Mouse (Mus musculus): Measurements from ENCODE around the gene Cemip. TPM values are rescaled to one million over a fixed set of nuclear protein-coding genes. Genes with fewer than 3 reads are reported as not detected.
A peak's percentile ranks its signal among the peaks of the same experiment; 100 is the strongest.

The Cemip gene
- total and polyA plus RNA-seq, 2 experiments from 2014 or later = 0.37 to 2.9 TPM

DNA sequence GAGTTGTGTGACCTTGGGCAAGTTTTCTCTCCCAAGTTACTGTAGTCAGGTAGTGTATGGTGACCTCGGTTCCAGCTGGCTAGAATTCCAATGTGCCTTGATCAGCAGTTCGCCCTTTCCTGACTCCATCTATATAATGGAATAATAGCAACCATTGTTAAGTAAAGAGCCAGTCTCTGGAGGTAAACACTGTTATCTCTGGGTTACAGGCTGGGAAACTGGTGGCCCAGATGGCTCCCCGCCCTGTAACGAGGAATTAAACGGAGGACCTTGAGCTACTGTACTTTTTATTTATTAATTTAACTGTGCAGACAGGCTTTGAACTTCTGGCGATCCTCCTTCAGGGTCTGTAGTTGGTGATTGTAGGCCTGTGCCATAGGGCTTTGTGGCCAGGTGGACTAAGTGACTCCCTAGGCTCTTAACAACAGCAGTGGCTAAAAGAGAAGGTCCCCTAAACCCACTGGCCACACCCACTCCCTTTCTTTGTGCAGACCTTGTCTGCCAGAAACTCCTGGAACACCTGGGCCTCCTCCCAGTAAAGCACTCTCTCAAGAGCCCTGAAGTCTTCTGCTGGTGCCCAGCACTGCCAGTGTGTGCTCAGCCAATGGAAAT lies 201.3 kb downstream of the Cemip start:
- Histone ChIP-seq H3K36me3 (replicated peaks; ENCODE audit: control insufficient read depth, insufficient read depth, low read length) (no peaks in the 10 kb centered on the region), H3K4me3 (ENCODE audit: low read depth, low read length) (peak overlapping the region; percentile 87), H3K4me2 (ENCODE audit: low read depth, low read length) (peak overlapping the region; percentile 93), H3K4me1 (ENCODE audit: control insufficient read depth, insufficient read depth) (peaks cover 16% of the 10 kb centered on the region), H3K27ac (ENCODE audit: low read depth) (peak overlapping the region; percentile 90), H3K27me3 (ENCODE audit: control insufficient read depth, insufficient read depth, low read length) (no peaks in the 10 kb centered on the region), H3K9me3 (replicated peaks; ENCODE audit: control insufficient read depth, low read length) (no peaks in the 10 kb centered on the region), H3K9ac (replicated peaks; ENCODE audit: low read depth, low read length) (peak overlapping the region; percentile 93)
- DNase-seq (ENCODE audit: low spot score) = peak; percentile 38
- WGBS = 28% methylated on average over 6 of the region's 6 CpGs
- TF ChIP-seq CTCF (IDR thresholded peaks at IDR 0.05; ENCODE audit: low read depth) (no peak), EP300 (IDR thresholded peaks at IDR 0.05; ENCODE audit: low read depth) (no peak)
- ATAC-seq (ENCODE audit: insufficient read depth, low read depth) = no peak

- Histone ChIP-seq H3K4me2 (ENCODE audit: low read depth, low read length) (peak within 1 kb of the TSS; percentile 93), H3K27ac (ENCODE audit: low read depth) (peak within 1 kb of the TSS; percentile 90), H3K36me3 (replicated peaks; ENCODE audit: control insufficient read depth, insufficient read depth, low read length) (no peaks in the 10 kb centered on the region), H3K4me1 (ENCODE audit: control insufficient read depth, insufficient read depth) (peaks cover 25% of the 10 kb centered on the region), H3K9ac (replicated peaks; ENCODE audit: low read depth, low read length) (peak within 1 kb of the TSS; percentile 93), H3K4me3 (ENCODE audit: low read depth, low read length) (peak within 1 kb of the TSS; percentile 87), H3K9me3 (replicated peaks; ENCODE audit: control insufficient read depth, low read length) (no peaks in the 10 kb centered on the region), H3K27me3 (ENCODE audit: control insufficient read depth, insufficient read depth, low read length) (no peaks in the 10 kb centered on the region)
- TF ChIP-seq CTCF (IDR thresholded peaks at IDR 0.05; ENCODE audit: low read depth) (no peak), EP300 (IDR thresholded peaks at IDR 0.05; ENCODE audit: low read depth) (peak; percentile 78)
- peak; percentile 77 for ATAC-seq (ENCODE audit: insufficient read depth, low read depth)
- DNase-seq (ENCODE audit: low spot score) = peak; percentile 94
- under 1% methylated on average over 60 of the region's 69 CpGs for WGBS
Measured at GRCm38 (mm10) chr7:83884021-83884658, 202.2 kb downstream of the Cemip start, which contains the start of the genes Tlnrd1 and Mesd. Gene Tlnrd1, minus strand, starts transcription at chr7:83884305. Gene Mesd, plus strand, starts transcription at chr7:83884466.

DNA sequence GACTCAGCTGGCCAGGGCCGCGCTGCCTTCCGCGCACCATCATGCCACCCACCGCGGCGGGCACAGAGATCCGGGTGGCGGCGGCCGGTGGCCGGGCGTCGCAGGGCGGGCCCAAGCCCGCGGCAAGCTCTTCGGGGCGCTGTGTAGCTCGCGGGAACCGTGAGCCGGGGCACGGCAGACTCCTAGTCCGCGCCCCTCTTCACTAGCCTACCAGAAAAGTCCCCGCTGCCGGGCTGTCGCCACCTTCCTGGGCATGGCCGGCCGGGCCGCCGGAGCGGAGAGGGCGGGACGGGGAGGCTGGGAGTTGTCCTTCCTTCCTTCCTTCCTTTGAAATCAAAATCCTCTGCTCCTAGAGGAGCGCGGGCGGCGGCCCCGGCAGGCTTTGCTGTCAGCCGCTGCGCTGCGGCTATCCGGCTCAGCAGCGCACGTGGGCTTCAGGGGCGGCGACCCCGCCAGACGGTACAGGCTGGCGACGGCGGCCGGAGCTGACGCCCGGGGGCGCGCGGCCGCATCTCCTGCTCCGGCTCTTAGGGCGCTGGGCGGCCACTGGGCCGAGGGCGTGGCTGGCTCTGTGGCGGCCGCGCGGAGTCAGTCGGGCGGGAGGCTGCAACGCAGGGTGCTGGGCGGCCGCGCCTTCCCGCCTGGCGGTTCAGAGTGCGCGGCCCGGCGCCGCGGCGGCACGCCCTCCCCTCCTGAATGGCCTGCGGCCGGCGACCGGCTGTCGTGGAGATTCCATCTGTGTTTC lies 202.9 kb downstream of the Cemip start:
- TF ChIP-seq EP300 (IDR thresholded peaks at IDR 0.05; ENCODE audit: low read depth) (no peak), CTCF (IDR thresholded peaks at IDR 0.05; ENCODE audit: low read depth) (no peak)
- H3K9me3 ChIP-seq (replicated peaks; ENCODE audit: control insufficient read depth, low read length) = no peaks in the 10 kb centered on the region
- H3K36me3 ChIP-seq (replicated peaks; ENCODE audit: control insufficient read depth, insufficient read depth, low read length) = no peaks in the 10 kb centered on the region
- no peaks in the 10 kb centered on the region for H3K27me3 ChIP-seq (ENCODE audit: control insufficient read depth, insufficient read depth, low read length)
- DNase-seq (ENCODE audit: low spot score) (peak; percentile 72), ATAC-seq (ENCODE audit: insufficient read depth, low read depth) (peak; percentile 79)
- peak overlapping the region; percentile 87 for H3K4me3 ChIP-seq (ENCODE audit: low read depth, low read length)
- peak overlapping the region; percentile 90 for H3K27ac ChIP-seq (ENCODE audit: low read depth)
- H3K4me2 ChIP-seq (ENCODE audit: low read depth, low read length) = peak overlapping the region; percentile 93
- H3K4me1 ChIP-seq (ENCODE audit: control insufficient read depth, insufficient read depth) = peaks cover 27% of the 10 kb centered on the region
- peak overlapping the region; percentile 93 for H3K9ac ChIP-seq (replicated peaks; ENCODE audit: low read depth, low read length)
- under 1% methylated on average over 82 of the region's 91 CpGs for WGBS

Other genes starting within 250 kb of the Cemip start
- 44.6 and 64.1 TPM in 2 replicates for gene Tlnrd1, start 202.2 kb downstream of the Cemip start, total RNA-seq (2014; rRNA removed; ENCODE audit: low replicate concordance)
- gene Tlnrd1, start 202.2 kb downstream of the Cemip start, polyA plus RNA-seq (2015; fragmentation: Nextera tagmentation; extraction: Ambion mirVana) = 6.2 and 6.4 TPM in 2 replicates
- gene Mesd, start 202.0 kb downstream of the Cemip start, total RNA-seq (2014; rRNA removed; ENCODE audit: low replicate concordance) = 21.4 and 54.8 TPM in 2 replicates
- gene Mesd, start 202.0 kb downstream of the Cemip start, polyA plus RNA-seq (2015; fragmentation: Nextera tagmentation; extraction: Ambion mirVana) = 58.0 and 60.2 TPM in 2 replicates
- 76.1 and 99.8 TPM in 2 replicates for gene Abhd17c, start 65.4 kb upstream of the Cemip start, total RNA-seq (2014; rRNA removed; ENCODE audit: low replicate concordance)
- gene Abhd17c, start 65.4 kb upstream of the Cemip start, polyA plus RNA-seq (2015; fragmentation: Nextera tagmentation; extraction: Ambion mirVana) = 42.6 and 45.3 TPM in 2 replicates